Mouse (Mus musculus) E14TG2a.4 (cell line): Measurements from ENCODE around the gene Rassf5.
"Not testable (repeated sequence)": the region's sequence is repeated elsewhere in the genome, so short reads cannot be mapped to it uniquely, and the experiment has no call there.

Experiments used
- H3K27me3 ChIP-seq: 2 replicates; pipeline ENCODE4 v1.6.1; 2014; ENCODE audit warnings: low read length, control low read depth; ENCODE audit not compliant: insufficient read depth
- H3K36me3 ChIP-seq: 2 replicates; pipeline ENCODE4 v1.6.1; 2014; ENCODE audit warnings: low read length, control low read depth; ENCODE audit not compliant: insufficient read depth
- H3K4me1 ChIP-seq: replicated peaks from 2 replicates; pipeline ENCODE4 v1.6.1; 2014; ENCODE audit warnings: low read depth, low read length, control low read depth
- H3K4me3 ChIP-seq: replicated peaks from 2 replicates; pipeline ENCODE4 v1.5.1; 2014; ENCODE audit warnings: mild to moderate bottlenecking, low read length
- H3K9me3 ChIP-seq: 2 replicates; pipeline ENCODE4 v1.6.1; 2014; ENCODE audit warnings: low read length, control low read depth
- CTCF ChIP-seq: conservative IDR thresholded peaks from 2 replicates; pipeline ENCODE4 v1.5.1; 2014; ENCODE audit warnings: low read length
- NANOG ChIP-seq: IDR thresholded peaks from 2 replicates; pipeline ENCODE4 v1.6.1; 2014; ENCODE audit warnings: borderline replicate concordance, low read length, mixed read lengths
- POU5F1 ChIP-seq: IDR thresholded peaks from 2 replicates; pipeline ENCODE4 v1.6.1; 2014; ENCODE audit warnings: low read length, borderline replicate concordance

Rassf5 gene

GRCm38 (mm10) chr1:131269797-131270578, 24.9 kb upstream of the Rassf5 start:
- no peaks in the 10 kb centered on the region for H3K36me3 ChIP-seq
- H3K4me1 ChIP-seq = peaks cover 23% of the 10 kb centered on the region
- peaks cover 76% of the 10 kb centered on the region for H3K27me3 ChIP-seq
- TF ChIP-seq POU5F1 = no peak
- peak; percentile 96 for TF ChIP-seq CTCF
- TF ChIP-seq NANOG = no peak
- H3K4me3 ChIP-seq = peak overlapping the region; percentile 35; the same call in 1 of the 2 replicates
- H3K9me3 ChIP-seq = no peaks in the 10 kb centered on the region

- no peaks in the 10 kb centered on the region for H3K9me3 ChIP-seq
Observed at GRCm38 (mm10) chr1:131268776-131269175, 23.7 kb upstream of the Rassf5 start.

GRCm38 (mm10) chr1:131263905-131264304, 18.8 kb upstream of the Rassf5 start:
- Histone ChIP-seq H3K4me1 (peaks cover 31% of the 10 kb centered on the region), H3K9me3 (no peaks in the 10 kb centered on the region), H3K4me3 (no peak overlapping the region), H3K27me3 (peaks cover 58% of the 10 kb centered on the region), H3K36me3 (no peaks in the 10 kb centered on the region)
- TF ChIP-seq CTCF (no peak), POU5F1 (no peak), NANOG (no peak)

More at GRCm38 (mm10) chr1:131268776-131269175, 23.7 kb upstream of the Rassf5 start:
- no peaks in the 10 kb centered on the region for H3K36me3 ChIP-seq
- H3K27me3 ChIP-seq = peaks cover 67% of the 10 kb centered on the region
- no peak for TF ChIP-seq NANOG
- no peak for TF ChIP-seq CTCF
- no peak for TF ChIP-seq POU5F1
- peak overlapping the region; percentile 10; the same call in 1 of the 2 replicates for H3K4me3 ChIP-seq
- peaks cover 20% of the 10 kb centered on the region for H3K4me1 ChIP-seq

GRCm38 (mm10) chr1:131260309-131260656, 15.2 kb upstream of the Rassf5 start:
- H3K4me3 ChIP-seq = peak overlapping the region; percentile 46
- peaks cover 32% of the 10 kb centered on the region for H3K4me1 ChIP-seq
- H3K36me3 ChIP-seq = no peaks in the 10 kb centered on the region
- H3K9me3 ChIP-seq = no peaks in the 10 kb centered on the region
- peak; percentile 89 for TF ChIP-seq CTCF
- no peak for TF ChIP-seq POU5F1
- peaks cover 71% of the 10 kb centered on the region for H3K27me3 ChIP-seq

- H3K36me3 ChIP-seq = no peaks in the 10 kb centered on the region
- H3K4me3 ChIP-seq = peak overlapping the region; percentile 46
- no peaks in the 10 kb centered on the region for H3K9me3 ChIP-seq
- TF ChIP-seq CTCF = no peak; the same call in 1 of the 2 replicates
- TF ChIP-seq POU5F1 = no peak
- peak; percentile 34; the same call in 1 of the 2 replicates for TF ChIP-seq NANOG
- H3K27me3 ChIP-seq = peaks cover 74% of the 10 kb centered on the region
- H3K4me1 ChIP-seq = peaks cover 32% of the 10 kb centered on the region
Observed at GRCm38 (mm10) chr1:131259632-131260308, 14.7 kb upstream of the Rassf5 start.

- no peaks in the 10 kb centered on the region for H3K9me3 ChIP-seq
- H3K27me3 ChIP-seq = peaks cover 86% of the 10 kb centered on the region
- no peak overlapping the region for H3K4me3 ChIP-seq
- peaks cover 24% of the 10 kb centered on the region for H3K4me1 ChIP-seq
- H3K36me3 ChIP-seq = no peaks in the 10 kb centered on the region
- TF ChIP-seq CTCF (no peak), NANOG (no peak), POU5F1 (no peak)
Observed at GRCm38 (mm10) chr1:131257288-131257687, 12.2 kb upstream of the Rassf5 start.

GRCm38 (mm10) chr1:131252516-131253250, 7.6 kb upstream of the Rassf5 start:
- H3K27me3 ChIP-seq = peaks cover 75% of the 10 kb centered on the region
- not testable (repeated sequence) for H3K4me3 ChIP-seq, H3K36me3 ChIP-seq, H3K9me3 ChIP-seq, H3K4me1 ChIP-seq

GRCm38 (mm10) chr1:131246433-131247395, 1.7 kb upstream of the Rassf5 start:
- TF ChIP-seq CTCF (peak; percentile 71), POU5F1 (no peak), NANOG (no peak)
- Histone ChIP-seq H3K4me3 (no peak overlapping the region), H3K9me3 (no peaks in the 10 kb centered on the region), H3K4me1 (peaks cover 18% of the 10 kb centered on the region), H3K27me3 (peaks cover 80% of the 10 kb centered on the region), H3K36me3 (no peaks in the 10 kb centered on the region)
